Comparison of ENCODE assay signal across 8 mouse cellular contexts in genomic region chr10:13473833-13474567, GRCm38 (mm10). TPM values are rescaled to one million over a fixed set of nuclear protein-coding genes. Genes with fewer than 3 reads are reported as not detected.
A peak's percentile ranks its signal among the peaks of the same experiment; 100 is the strongest.
DNase-seq lines count a peak whose midpoint lies in the region; ATAC-seq and TF ChIP-seq lines count a peak whose summit lies in the region.

Gene Phactr2, minus strand, starts transcription at chr10:13474412.

- peak within 1 kb of the TSS; percentile 80 for H3K9ac ChIP-seq in hindbrain, embryonic 16.5 days (ENCODE audit: low read depth, low read length)

- peak; percentile 83 for ATAC-seq in hindbrain, embryonic 16.5 days
- ATAC-seq in erythroid progenitor cell, adult 5-6 weeks (replicated peaks; ENCODE audit: low FRiP score, poor library complexity, severe bottlenecking) = no peak

- H3K4me3 ChIP-seq in hindbrain, embryonic 16.5 days (ENCODE audit: low read length) = peak within 1 kb of the TSS; percentile 86
- H3K4me3 ChIP-seq in limb, embryonic 10.5 days = peak within 1 kb of the TSS; percentile 76
- peak within 1 kb of the TSS; percentile 74 for H3K4me3 ChIP-seq in small intestine, adult 2 months (ENCODE audit: low read depth, low read length)

- peaks cover 12% of the 10 kb centered on the region for H3K27me3 ChIP-seq in hindbrain, embryonic 16.5 days (replicated peaks; ENCODE audit: control insufficient read depth, insufficient read depth, low read length)
- H3K27me3 ChIP-seq in limb, embryonic 10.5 days (ENCODE audit: low read depth, poor library complexity, severe bottlenecking) = peaks cover 60% of the 10 kb centered on the region
- no peaks in the 10 kb centered on the region for H3K27me3 ChIP-seq in small intestine, adult 2 months (ENCODE audit: control insufficient read depth, insufficient read depth, low read length)

- no peak for TF ChIP-seq POLR2A in small intestine, adult 2 months (IDR thresholded peaks at IDR 0.05; ENCODE audit: low read depth, low read length)

- WGBS in hindbrain, embryonic 16.5 days = under 1% methylated on average over 61 of the region's 71 CpGs
- under 1% methylated on average over 71 of the region's 71 CpGs for WGBS in limb, embryonic 10.5 days
- WGBS in small intestine, adult 2 months = under 1% methylated on average over 60 of the region's 71 CpGs

- TF ChIP-seq CTCF in small intestine, adult 2 months (IDR thresholded peaks at IDR 0.05; ENCODE audit: extremely low read depth, insufficient read length, insufficient replicate concordance, low read depth, low read length) = no peak

- no peaks in the 10 kb centered on the region for H3K36me3 ChIP-seq in hindbrain, embryonic 16.5 days (ENCODE audit: control insufficient read depth, insufficient read depth, low read length)
- H3K36me3 ChIP-seq in limb, embryonic 10.5 days = no peaks in the 10 kb centered on the region
- no peaks in the 10 kb centered on the region for H3K36me3 ChIP-seq in small intestine, adult 2 months (ENCODE audit: control insufficient read depth, insufficient read depth, low read length)

- peak; percentile 55 for DNase-seq in T-cell, adult 2 months (ENCODE audit: low spot score)
- DNase-seq in cerebellum, adult 8-10 months = peak; percentile 8
- peak; percentile 52 for DNase-seq in gastrocnemius, postnatal 10 days
- DNase-seq in limb, embryonic 10.5 days (ENCODE audit: low spot score) = peak; percentile 72
- peak; percentile 52 for DNase-seq in mesoderm, embryonic 11.5 days (ENCODE audit: low read depth, low spot score)

- H3K27ac ChIP-seq in hindbrain, embryonic 16.5 days (ENCODE audit: low read depth, low read length) = no peak within 1 kb of the TSS
- peak within 1 kb of the TSS; percentile 77 for H3K27ac ChIP-seq in limb, embryonic 10.5 days
- H3K27ac ChIP-seq in small intestine, adult 2 months (ENCODE audit: insufficient read depth, low read depth, low read length) = peak within 1 kb of the TSS; percentile 57

- H3K9me3 ChIP-seq in hindbrain, embryonic 16.5 days (ENCODE audit: control insufficient read depth, low read length) = no peaks in the 10 kb centered on the region
- H3K9me3 ChIP-seq in limb, embryonic 10.5 days (replicated peaks) = no peaks in the 10 kb centered on the region

- H3K4me2 ChIP-seq in hindbrain, embryonic 16.5 days (ENCODE audit: low read length) = peak within 1 kb of the TSS; percentile 100

- peaks cover 8% of the 10 kb centered on the region for H3K4me1 ChIP-seq in hindbrain, embryonic 16.5 days (ENCODE audit: control insufficient read depth, insufficient read depth, low read depth, low read length)
- peaks cover 19% of the 10 kb centered on the region for H3K4me1 ChIP-seq in limb, embryonic 10.5 days
- peaks cover 4% of the 10 kb centered on the region; the same call in 1 of the 2 replicates for H3K4me1 ChIP-seq in small intestine, adult 2 months (ENCODE audit: control insufficient read depth, insufficient read depth, insufficient read length, low read length)

RNA-seq across cellular contexts. Expression of gene Phactr2, which starts in this region (rescaled TPM):
- total RNA-seq in gastrocnemius, postnatal 10 days (2021) = 10 to 100 TPM; 39.9 to 43.4 TPM
- polyA plus RNA-seq in hindbrain, embryonic 16.5 days (2015; fragmentation: Nextera tagmentation; extraction: Ambion mirVana) = 6.7 and 9.0 TPM in 2 replicates
- 16.2 and 21.3 TPM in 2 replicates for polyA plus RNA-seq in limb, embryonic 10.5 days (2016; fragmentation: Nextera tagmentation; extraction: Ambion mirVana)
- polyA plus RNA-seq in small intestine, adult 2 months (2012; rRNA removed) = 3.7 and 4.5 TPM in 2 replicates
- 5.0 and 6.1 TPM in 2 replicates for total RNA-seq in erythroid progenitor cell, adult 5-6 weeks (2015; ENCODE audit: low replicate concordance)
- total RNA-seq in erythroid progenitor cell, adult 5-6 weeks (2017; ENCODE audit: low replicate concordance) = 3.6 and 6.9 TPM in 2 replicates

Comparison
In these comparisons a context has a peak if more than half of its experiments do, and no peak if none do; other contexts are left out.
1. RNA of gene Phactr2 (total RNA-seq): 39.9 to 43.4 TPM in gastrocnemius, postnatal 10 days; 3.6 to 6.9 TPM in erythroid progenitor cell, adult 5-6 weeks; every median in the first group is over 4 times any median in the second.
2. DNase-seq: peak in every context shown above with its lines; median percentile 72 in limb, embryonic 10.5 days; 55 in T-cell, adult 2 months; 52 in gastrocnemius, postnatal 10 days; 52 in mesoderm, embryonic 11.5 days; 8 in cerebellum, adult 8-10 months.
3. Peak in every context shown above with its lines, with median percentiles within 50 percentile points of each other: H3K4me3 ChIP-seq.